Mouse (Mus musculus): ENCODE data around the gene Sv2c. TPM values are rescaled to one million over a fixed set of nuclear protein-coding genes. Genes with fewer than 3 reads are reported as not detected.

Sv2c gene
- 1.5 and 1.6 TPM in 2 replicates for polyA plus RNA-seq (2016; fragmentation: Nextera tagmentation; extraction: Ambion mirVana)

DNA sequence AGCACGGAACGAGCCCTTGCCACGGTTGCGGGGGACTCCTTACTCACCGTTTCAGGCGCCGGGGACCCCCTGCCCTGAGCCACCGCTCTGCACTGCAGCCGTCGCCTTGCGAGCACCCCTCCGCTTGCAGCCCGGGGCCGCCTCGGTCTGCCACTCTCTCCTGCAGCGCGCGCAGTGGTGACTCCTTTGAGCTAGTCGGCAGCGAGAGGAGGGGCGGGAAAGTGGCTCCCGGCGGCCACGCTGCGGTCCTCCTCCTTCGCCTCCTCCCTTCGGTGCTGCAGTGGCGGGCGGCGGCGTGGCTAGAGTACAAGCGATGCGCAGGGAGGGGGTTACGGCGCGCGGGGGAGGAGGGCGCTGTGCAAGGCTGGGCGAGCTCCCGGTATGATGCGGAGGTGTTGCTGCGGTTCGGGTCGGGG, at the start of gene Sv2c:
TSS of gene Sv2c (minus strand) at position 177 of the 416 bp plus-strand sequence.
- Histone ChIP-seq H3K9me3 (no peaks in the 10 kb centered on the region), H3K4me2 (replicated peaks) (peak within 1 kb of the TSS; percentile 93), H3K9ac (peak within 1 kb of the TSS; percentile 42), H3K36me3 (no peaks in the 10 kb centered on the region), H3K4me3 (peak within 1 kb of the TSS; percentile 48), H3K4me1 (peaks cover 22% of the 10 kb centered on the region), H3K27me3 (peaks cover 71% of the 10 kb centered on the region), H3K27ac (no peak within 1 kb of the TSS)
- WGBS, result under 1% methylated on average over 43 of the region's 44 CpGs
- ATAC-seq (ENCODE audit: insufficient number of reproducible peaks, insufficient read depth, low FRiP score, low TSS enrichment), result peak; percentile 86

DNA sequence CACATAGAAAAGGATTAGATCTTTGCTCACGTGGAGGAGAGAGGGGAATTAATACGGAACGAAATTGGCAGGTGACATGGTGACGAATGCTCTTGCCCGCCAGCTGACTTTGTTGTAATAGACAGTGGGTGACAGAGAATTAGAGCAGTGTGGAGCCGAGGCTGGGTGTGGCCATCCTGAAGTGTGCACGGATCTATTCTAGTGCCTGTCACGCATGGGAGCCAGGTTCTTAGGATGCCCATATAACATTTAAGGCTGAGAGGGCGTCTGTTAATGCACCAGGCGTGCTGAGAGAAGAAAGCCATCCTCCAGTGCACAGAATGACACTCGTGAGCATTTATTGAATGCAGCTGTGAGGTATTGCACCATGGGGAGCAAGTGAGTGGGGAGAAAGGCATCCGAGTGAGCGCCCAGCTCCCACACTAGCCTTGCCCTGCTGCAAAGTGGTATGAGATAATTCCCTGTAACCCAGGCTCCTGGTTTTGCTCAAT, 48.3 kb upstream of the Sv2c start:
- Histone ChIP-seq H3K4me2 (replicated peaks) (no peak overlapping the region), H3K9me3 (no peaks in the 10 kb centered on the region), H3K27me3 (no peaks in the 10 kb centered on the region), H3K36me3 (no peaks in the 10 kb centered on the region), H3K27ac (no peak overlapping the region), H3K4me3 (no peak overlapping the region), H3K9ac (no peak overlapping the region), H3K4me1 (no peaks in the 10 kb centered on the region; the same call in 1 of the 2 replicates)
- 66% methylated on average over 13 of the region's 13 CpGs for WGBS
- ATAC-seq (ENCODE audit: insufficient number of reproducible peaks, insufficient read depth, low FRiP score, low TSS enrichment), result 0 out of 2 replicates have a peak, but pooled peaks have one; percentile 15

DNA sequence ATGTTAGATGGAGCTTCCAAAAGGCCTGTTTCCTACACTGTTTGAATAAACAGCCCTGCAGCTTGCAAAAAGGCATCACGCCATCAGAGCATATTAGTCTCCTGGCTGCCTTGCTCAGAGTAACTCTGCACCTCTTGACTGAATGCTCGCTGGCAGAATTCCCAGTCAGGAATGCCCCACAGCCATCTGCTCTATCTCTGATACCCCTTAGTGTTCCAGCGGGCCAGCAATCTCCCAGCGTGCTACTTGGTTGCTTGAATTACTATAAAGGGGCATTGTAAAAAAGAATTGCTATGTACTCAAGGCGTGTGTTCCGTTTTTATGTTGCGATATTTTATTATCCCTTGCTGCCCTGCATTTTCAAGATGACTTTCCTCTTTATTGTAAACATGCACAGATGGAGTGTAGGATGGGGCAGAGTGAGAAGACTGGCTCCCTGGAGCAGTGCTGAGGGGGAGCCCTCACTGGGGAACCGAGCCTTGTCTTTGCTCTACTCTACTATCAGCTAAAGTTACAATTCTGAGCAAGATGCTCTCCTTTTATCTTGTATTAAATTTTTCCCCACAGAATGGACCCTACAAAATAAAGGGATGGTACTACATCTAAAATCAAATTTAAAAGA, 43.3 kb upstream of the Sv2c start:
- H3K36me3 ChIP-seq, result no peaks in the 10 kb centered on the region
- H3K9ac ChIP-seq, result no peak overlapping the region
- no peak overlapping the region for H3K4me2 ChIP-seq (replicated peaks)
- H3K9me3 ChIP-seq, result no peaks in the 10 kb centered on the region
- 52% methylated on average over 8 of the region's 8 CpGs for WGBS
- ATAC-seq (ENCODE audit: insufficient number of reproducible peaks, insufficient read depth, low FRiP score, low TSS enrichment), result no peak
- H3K27ac ChIP-seq, result no peak overlapping the region
- no peaks in the 10 kb centered on the region for H3K27me3 ChIP-seq
- no peak overlapping the region for H3K4me3 ChIP-seq
- H3K4me1 ChIP-seq, result no peaks in the 10 kb centered on the region; the same call in 1 of the 2 replicates

DNA sequence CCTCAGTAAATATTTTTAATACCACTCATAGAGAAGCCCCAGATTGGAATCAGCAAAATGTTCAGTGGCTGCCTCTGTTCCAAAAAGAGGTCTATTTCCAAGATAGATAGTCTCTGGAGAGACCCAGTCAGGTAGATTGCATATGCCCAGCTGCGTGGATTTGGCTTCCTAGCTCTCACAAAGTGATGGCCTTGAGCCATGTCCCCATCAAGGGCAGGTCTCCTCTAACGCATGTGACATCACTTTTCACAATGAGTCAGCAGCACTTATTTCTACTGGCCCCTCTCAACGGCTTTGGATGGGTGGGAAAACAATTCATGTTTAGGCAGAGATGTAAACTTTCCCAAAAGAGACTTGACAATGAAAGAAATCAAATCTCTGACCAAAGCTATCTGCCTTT, 41.3 kb upstream of the Sv2c start:
- Histone ChIP-seq H3K4me3 (no peak overlapping the region), H3K4me1 (peaks cover 3% of the 10 kb centered on the region; the same call in 1 of the 2 replicates), H3K36me3 (no peaks in the 10 kb centered on the region), H3K9ac (no peak overlapping the region), H3K9me3 (no peaks in the 10 kb centered on the region), H3K27me3 (no peaks in the 10 kb centered on the region), H3K27ac (no peak overlapping the region), H3K4me2 (replicated peaks) (no peak overlapping the region)
- no peak for ATAC-seq (ENCODE audit: insufficient number of reproducible peaks, insufficient read depth, low FRiP score, low TSS enrichment)
- 78% methylated on average over 3 of the region's 3 CpGs for WGBS

DNA sequence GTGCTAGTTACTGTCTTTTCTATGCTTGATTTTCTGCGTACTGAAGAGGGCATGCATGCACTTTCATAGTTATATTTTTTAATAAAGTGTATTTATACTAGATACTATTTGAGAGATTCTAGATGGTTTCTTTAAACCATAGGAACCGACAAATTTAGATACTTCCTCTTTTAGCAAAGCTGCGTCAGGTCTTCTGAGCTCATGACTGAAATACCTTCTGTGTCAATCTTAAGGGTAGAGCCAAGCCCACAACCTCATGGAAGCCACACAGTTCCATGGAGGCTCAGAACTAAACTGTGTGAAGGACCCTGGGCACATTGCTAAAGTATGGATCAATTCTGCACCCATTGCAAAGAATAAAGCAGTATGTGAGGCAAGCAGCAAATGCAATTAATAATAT, 39.9 kb upstream of the Sv2c start:
- H3K27me3 ChIP-seq, result no peaks in the 10 kb centered on the region
- peaks cover 3% of the 10 kb centered on the region; the same call in 1 of the 2 replicates for H3K4me1 ChIP-seq
- H3K4me2 ChIP-seq (replicated peaks), result no peak overlapping the region
- 91% methylated on average over 3 of the region's 3 CpGs for WGBS
- no peak overlapping the region for H3K27ac ChIP-seq
- no peaks in the 10 kb centered on the region for H3K9me3 ChIP-seq
- no peaks in the 10 kb centered on the region for H3K36me3 ChIP-seq
- H3K4me3 ChIP-seq, result no peak overlapping the region
- H3K9ac ChIP-seq, result no peak overlapping the region
- no peak for ATAC-seq (ENCODE audit: insufficient number of reproducible peaks, insufficient read depth, low FRiP score, low TSS enrichment)

DNA sequence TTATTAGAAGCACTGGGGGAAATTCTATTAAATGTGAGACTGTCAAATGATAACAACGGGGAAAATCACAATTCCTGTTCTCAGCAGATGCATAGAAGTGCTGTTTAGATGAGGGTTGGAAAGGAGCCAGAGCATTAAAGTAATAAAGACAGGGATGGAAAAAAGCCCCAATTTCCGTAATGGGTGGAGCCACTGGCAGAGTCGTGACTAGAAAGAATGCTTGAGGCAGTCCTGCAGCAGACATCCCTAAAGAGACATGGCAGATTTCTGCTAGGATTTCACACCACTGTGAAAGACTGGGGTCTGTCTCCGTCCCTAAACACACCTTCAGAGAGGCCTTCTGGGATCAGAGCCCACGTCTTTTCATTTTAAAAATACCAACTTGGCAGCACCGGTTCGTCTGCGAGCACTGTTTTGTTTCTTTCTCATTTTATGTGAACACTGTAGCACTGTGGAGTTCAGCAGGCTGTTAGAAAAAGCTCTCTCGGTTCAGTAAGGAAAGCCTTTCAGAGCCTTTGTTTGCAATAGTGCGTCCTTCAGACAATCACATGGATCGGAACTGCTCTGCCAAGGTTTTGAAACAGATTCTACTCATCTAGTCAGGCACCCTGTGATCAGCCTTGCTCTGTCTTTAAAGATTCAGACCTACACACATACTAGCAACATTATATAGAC, 36.8 kb upstream of the Sv2c start:
- ATAC-seq (ENCODE audit: insufficient number of reproducible peaks, insufficient read depth, low FRiP score, low TSS enrichment), result no peak
- H3K36me3 ChIP-seq, result no peaks in the 10 kb centered on the region
- no peak overlapping the region for H3K9ac ChIP-seq
- WGBS, result 56% methylated on average over 11 of the region's 11 CpGs
- H3K4me2 ChIP-seq (replicated peaks), result no peak overlapping the region
- peaks cover 7% of the 10 kb centered on the region; the same call in 1 of the 2 replicates for H3K4me1 ChIP-seq
- no peaks in the 10 kb centered on the region for H3K9me3 ChIP-seq
- H3K27me3 ChIP-seq, result no peaks in the 10 kb centered on the region
- no peak overlapping the region for H3K4me3 ChIP-seq
- no peak overlapping the region for H3K27ac ChIP-seq

DNA sequence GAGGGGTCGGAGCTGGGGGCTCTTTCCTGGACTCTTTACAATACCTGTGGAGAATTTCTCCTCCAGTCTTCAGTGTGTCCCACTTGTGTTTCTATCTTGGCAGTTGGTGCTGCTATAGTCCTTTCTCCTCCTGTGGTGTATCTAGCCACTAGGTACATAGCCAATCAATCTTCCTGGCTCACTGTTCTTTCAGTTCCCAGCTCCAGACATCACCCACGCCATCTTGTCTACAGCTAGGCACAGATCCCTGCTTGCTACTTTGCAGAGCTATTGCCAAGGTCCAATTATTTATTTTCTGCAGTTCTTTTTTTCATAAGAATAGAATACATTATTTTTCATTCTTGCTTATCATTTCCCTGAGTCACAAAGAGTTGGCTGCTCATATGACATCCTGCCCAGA, 34.2 kb upstream of the Sv2c start:
- Histone ChIP-seq H3K27me3 (no peaks in the 10 kb centered on the region), H3K4me2 (replicated peaks) (no peak overlapping the region), H3K27ac (no peak overlapping the region), H3K4me3 (no peak overlapping the region), H3K4me1 (peaks cover 7% of the 10 kb centered on the region; the same call in 1 of the 2 replicates), H3K9ac (no peak overlapping the region), H3K9me3 (no peaks in the 10 kb centered on the region), H3K36me3 (no peaks in the 10 kb centered on the region)
- WGBS, result 77% methylated on average over 2 of the region's 2 CpGs
- ATAC-seq (ENCODE audit: insufficient number of reproducible peaks, insufficient read depth, low FRiP score, low TSS enrichment), result no peak

DNA sequence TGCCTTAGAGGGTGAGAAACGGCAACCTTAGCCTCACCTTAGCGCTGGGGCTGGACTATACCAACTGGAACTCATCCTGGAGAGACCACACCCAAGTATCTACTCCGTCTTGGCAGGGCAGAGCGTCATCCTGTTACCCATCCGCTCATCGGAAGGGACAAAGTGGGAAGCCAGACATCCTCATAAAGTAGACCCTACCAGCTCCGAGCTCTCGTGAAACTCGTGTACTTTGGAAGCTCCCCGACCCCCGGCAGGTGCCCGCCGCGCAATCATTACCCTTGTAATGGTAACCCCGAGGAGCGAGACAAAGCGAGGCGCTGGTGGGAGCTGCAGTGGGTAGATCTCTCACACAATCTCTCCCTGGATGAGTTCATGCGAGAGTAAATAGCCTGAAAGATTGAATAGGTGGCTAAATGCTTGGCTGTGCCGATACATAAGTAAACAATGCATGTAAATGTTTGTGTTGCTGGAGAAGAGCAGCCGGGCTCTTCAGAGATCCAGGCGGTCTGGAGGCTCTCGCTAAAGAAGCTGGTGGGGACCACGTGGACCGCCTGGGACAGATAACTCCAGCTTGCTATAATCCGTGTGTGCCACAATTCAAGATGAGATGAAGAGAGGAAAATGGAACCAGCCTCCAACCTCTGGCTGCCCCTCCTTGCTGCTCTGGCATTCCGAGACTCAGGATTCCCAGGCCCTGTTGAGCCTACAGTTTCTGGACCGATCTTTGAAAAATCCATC, 1.2 kb upstream of the Sv2c start:
- no peaks in the 10 kb centered on the region for H3K36me3 ChIP-seq
- H3K4me3 ChIP-seq, result peak overlapping the region; percentile 48
- peaks cover 22% of the 10 kb centered on the region for H3K4me1 ChIP-seq
- 4% methylated on average over 28 of the region's 28 CpGs for WGBS
- H3K27me3 ChIP-seq, result peaks cover 66% of the 10 kb centered on the region
- no peak overlapping the region for H3K9ac ChIP-seq
- peak overlapping the region; percentile 93 for H3K4me2 ChIP-seq (replicated peaks)
- no peaks in the 10 kb centered on the region for H3K9me3 ChIP-seq
- no peak for ATAC-seq (ENCODE audit: insufficient number of reproducible peaks, insufficient read depth, low FRiP score, low TSS enrichment)
- H3K27ac ChIP-seq, result no peak overlapping the region

DNA sequence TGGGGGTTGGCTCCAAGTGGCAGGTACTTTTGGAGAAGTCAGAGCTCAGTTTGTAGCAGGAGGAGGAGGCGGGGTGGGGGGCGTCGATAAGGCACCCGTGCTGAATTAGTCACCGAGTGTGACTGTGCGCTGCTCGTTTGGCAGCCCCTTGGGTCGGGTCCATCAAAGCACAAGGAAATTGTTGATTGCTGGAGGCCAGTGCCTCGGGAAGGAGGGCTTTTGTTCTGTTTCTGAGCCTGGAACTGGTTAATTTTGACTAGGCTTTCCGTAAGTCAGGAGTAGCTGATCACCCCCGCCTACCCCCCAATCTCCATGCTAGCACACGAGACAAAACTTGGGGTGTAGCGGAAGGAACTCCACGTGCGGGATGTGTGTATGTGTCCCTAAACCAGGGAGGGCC, 456 bp upstream of the Sv2c start:
- WGBS, result under 1% methylated on average over 15 of the region's 15 CpGs
- Histone ChIP-seq H3K9me3 (no peaks in the 10 kb centered on the region), H3K4me2 (replicated peaks) (peak overlapping the region; percentile 93), H3K4me3 (peak overlapping the region; percentile 48), H3K36me3 (no peaks in the 10 kb centered on the region), H3K4me1 (peaks cover 22% of the 10 kb centered on the region), H3K27ac (no peak overlapping the region), H3K9ac (peak overlapping the region; percentile 42; the same call in 1 of the 2 replicates), H3K27me3 (peaks cover 67% of the 10 kb centered on the region)
- ATAC-seq (ENCODE audit: insufficient number of reproducible peaks, insufficient read depth, low FRiP score, low TSS enrichment), result no peak

DNA sequence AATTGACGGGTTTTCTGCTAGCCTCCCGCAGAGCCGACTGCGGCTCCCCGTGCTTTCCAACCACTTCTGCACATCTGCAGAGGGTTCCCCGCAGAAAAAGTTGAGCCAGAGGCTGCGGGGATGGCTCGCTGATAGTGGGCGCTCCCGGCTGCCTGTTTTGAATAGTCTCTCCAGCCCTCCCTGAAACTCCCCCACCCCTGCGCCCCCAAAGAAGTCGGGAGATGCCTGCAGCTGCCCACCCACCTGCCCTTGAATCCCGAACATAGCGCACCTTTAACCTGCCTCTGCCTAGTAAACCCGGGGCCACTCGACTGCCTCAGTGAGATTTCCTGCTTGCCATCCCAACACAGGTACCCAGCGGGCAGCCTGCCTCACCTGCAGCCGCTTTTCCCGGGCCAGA, 466 bp downstream of the Sv2c start:
- Histone ChIP-seq H3K9ac (peak overlapping the region; percentile 42), H3K36me3 (no peaks in the 10 kb centered on the region), H3K27ac (no peak overlapping the region), H3K4me3 (peak overlapping the region; percentile 48), H3K9me3 (no peaks in the 10 kb centered on the region), H3K27me3 (peaks cover 76% of the 10 kb centered on the region), H3K4me2 (replicated peaks) (peak overlapping the region; percentile 93), H3K4me1 (peaks cover 22% of the 10 kb centered on the region)
- no peak for ATAC-seq (ENCODE audit: insufficient number of reproducible peaks, insufficient read depth, low FRiP score, low TSS enrichment)
- under 1% methylated on average over 19 of the region's 19 CpGs for WGBS

DNA sequence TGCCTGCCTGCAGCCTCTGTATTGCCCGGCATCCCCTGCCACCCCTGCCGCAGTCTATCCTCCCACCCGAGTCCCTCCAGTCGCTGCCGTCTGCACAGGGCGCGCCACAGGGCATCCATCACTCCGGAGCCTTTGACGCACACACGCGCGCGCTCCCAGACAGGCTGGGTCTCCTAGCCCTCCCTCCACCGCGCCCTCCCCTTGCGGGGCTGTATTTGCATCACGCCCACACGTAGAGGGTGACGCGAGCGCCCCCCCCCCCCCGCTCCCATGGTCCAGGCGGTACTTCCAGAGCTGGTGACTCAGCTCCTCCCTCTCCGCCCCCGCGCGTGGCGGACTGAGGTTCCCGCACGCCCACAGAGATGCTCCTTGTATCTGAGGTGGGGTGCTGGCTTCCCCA, 1.3 kb downstream of the Sv2c start:
- H3K27ac ChIP-seq, result no peak overlapping the region

More for the DNA sequence above, 1.3 kb downstream of the Sv2c start:
- H3K36me3 ChIP-seq, result no peaks in the 10 kb centered on the region
- H3K9me3 ChIP-seq, result no peaks in the 10 kb centered on the region
- peaks cover 79% of the 10 kb centered on the region for H3K27me3 ChIP-seq
- peak overlapping the region; percentile 93 for H3K4me2 ChIP-seq (replicated peaks)
- H3K4me3 ChIP-seq, result peak overlapping the region; percentile 48
- WGBS, result under 1% methylated on average over 29 of the region's 30 CpGs
- peaks cover 22% of the 10 kb centered on the region for H3K4me1 ChIP-seq
- peak; percentile 78; the same call in 1 of the 2 replicates for ATAC-seq (ENCODE audit: insufficient number of reproducible peaks, insufficient read depth, low FRiP score, low TSS enrichment)
- H3K9ac ChIP-seq, result peak overlapping the region; percentile 36; the same call in 1 of the 2 replicates
